Mouse (Mus musculus) lung, postnatal 0 days (tissue): Measurements from ENCODE around the gene A930018P22Rik.

Source experiments
- CTCF ChIP-seq: IDR thresholded peaks from 2 replicates; pipeline ENCODE4 v1.5.1; 2016; ENCODE audit warnings: antibody characterized with exemption, mild to moderate bottlenecking
- EP300 ChIP-seq: IDR thresholded peaks from 2 replicates; pipeline ENCODE4 v1.6.1; 2016; ENCODE audit warnings: antibody characterized with exemption, mild to moderate bottlenecking, control low read depth

DNA sequence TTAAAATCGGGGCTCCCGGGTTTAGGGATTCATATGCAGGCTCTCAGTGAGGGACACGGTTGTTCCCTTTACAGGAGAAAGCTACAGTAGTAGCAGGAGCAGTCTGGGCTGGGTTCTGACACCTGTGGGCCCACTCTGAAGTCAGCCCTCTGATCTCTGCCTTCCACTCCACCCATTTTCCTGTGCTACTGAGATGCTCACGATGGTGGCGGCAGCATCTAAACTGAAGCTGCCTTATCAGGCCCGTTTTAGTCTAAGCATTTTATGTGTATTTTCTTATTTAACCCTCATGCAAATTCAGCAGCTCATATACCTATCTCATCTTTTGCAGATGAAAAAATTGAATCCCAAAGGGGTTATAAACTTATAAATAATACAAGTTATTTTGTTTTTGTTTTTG, 17.8 kb upstream of the A930018P22Rik start:
- no peak for TF ChIP-seq EP300
- TF ChIP-seq CTCF = no peak
